Mouse (Mus musculus): ENCODE data around the gene Ubp1. TPM values are rescaled to one million over a fixed set of nuclear protein-coding genes. Genes with fewer than 3 reads are reported as not detected.
A peak's percentile ranks its signal among the peaks of the same experiment; 100 is the strongest.
"Not testable (repeated sequence)": the region's sequence is repeated elsewhere in the genome, so short reads cannot be mapped to it uniquely, and the experiment has no call there.

The Ubp1 gene
- 22.7 and 25.2 TPM in 2 replicates for polyA plus RNA-seq (2015; fragmentation: Nextera tagmentation; extraction: Ambion mirVana)

- Histone ChIP-seq H3K36me3 (ENCODE audit: control insufficient read depth, insufficient read depth, low read length) (no peaks in the 10 kb centered on the region), H3K4me3 (replicated peaks; ENCODE audit: low read length) (peak within 1 kb of the TSS; percentile 97), H3K27ac (ENCODE audit: low read length) (peak within 1 kb of the TSS; percentile 92), H3K9ac (ENCODE audit: low read length) (peak within 1 kb of the TSS; percentile 98), H3K27me3 (ENCODE audit: control insufficient read depth, insufficient read depth, low read length) (no peaks in the 10 kb centered on the region), H3K9me3 (replicated peaks; ENCODE audit: control insufficient read depth, low read length) (no peaks in the 10 kb centered on the region), H3K4me1 (ENCODE audit: control insufficient read depth, insufficient read depth, low read length) (peaks cover 22% of the 10 kb centered on the region), H3K4me2 (ENCODE audit: low read depth, low read length) (peak within 1 kb of the TSS; percentile 78)
- under 1% methylated on average over 57 of the region's 86 CpGs for WGBS
- ATAC-seq (ENCODE audit: insufficient read depth, low FRiP score): peak; percentile 98
Observed at GRCm38 (mm10) chr9:113930534-113931374, at the start of gene Ubp1. Gene Ubp1, plus strand, starts transcription at chr9:113930934.

- Histone ChIP-seq H3K27ac (ENCODE audit: low read length) (no peak overlapping the region), H3K4me2 (ENCODE audit: low read depth, low read length) (no peak overlapping the region), H3K27me3 (ENCODE audit: control insufficient read depth, insufficient read depth, low read length) (no peaks in the 10 kb centered on the region), H3K36me3 (ENCODE audit: control insufficient read depth, insufficient read depth, low read length) (no peaks in the 10 kb centered on the region), H3K9ac (ENCODE audit: low read length) (no peak overlapping the region), H3K4me1 (ENCODE audit: control insufficient read depth, insufficient read depth, low read length) (no peaks in the 10 kb centered on the region), H3K9me3 (replicated peaks; ENCODE audit: control insufficient read depth, low read length) (no peaks in the 10 kb centered on the region), H3K4me3 (replicated peaks; ENCODE audit: low read length) (no peak overlapping the region)
- WGBS: 92% methylated on average over 3 of the region's 3 CpGs
- ATAC-seq (ENCODE audit: insufficient read depth, low FRiP score): no peak
Observed at GRCm38 (mm10) chr9:113894903-113895302, 35.8 kb upstream of the Ubp1 start.

GRCm38 (mm10) chr9:113903136-113903535 is 27.6 kb upstream of the Ubp1 start:
- ATAC-seq (ENCODE audit: insufficient read depth, low FRiP score): peak; percentile 76; the same call in 1 of the 2 replicates
- Histone ChIP-seq H3K4me2 (ENCODE audit: low read depth, low read length) (no peak overlapping the region), H3K9ac (ENCODE audit: low read length) (no peak overlapping the region), H3K9me3 (replicated peaks; ENCODE audit: control insufficient read depth, low read length) (no peaks in the 10 kb centered on the region), H3K4me3 (replicated peaks; ENCODE audit: low read length) (no peak overlapping the region), H3K27ac (ENCODE audit: low read length) (peak overlapping the region; percentile 44; the same call in 1 of the 2 replicates), H3K27me3 (ENCODE audit: control insufficient read depth, insufficient read depth, low read length) (no peaks in the 10 kb centered on the region), H3K4me1 (ENCODE audit: control insufficient read depth, insufficient read depth, low read length) (no peaks in the 10 kb centered on the region), H3K36me3 (ENCODE audit: control insufficient read depth, insufficient read depth, low read length) (peaks cover 2% of the 10 kb centered on the region; the same call in 1 of the 2 replicates)
- WGBS: 46% methylated on average over 4 of the region's 4 CpGs

GRCm38 (mm10) chr9:113904315-113904714 is 26.4 kb upstream of the Ubp1 start:
- not testable (repeated sequence) for ATAC-seq (ENCODE audit: insufficient read depth, low FRiP score); H3K9ac ChIP-seq (ENCODE audit: low read length); H3K27ac ChIP-seq (ENCODE audit: low read length); H3K36me3 ChIP-seq (ENCODE audit: control insufficient read depth, insufficient read depth, low read length); H3K4me3 ChIP-seq (replicated peaks; ENCODE audit: low read length); H3K9me3 ChIP-seq (replicated peaks; ENCODE audit: control insufficient read depth, low read length); H3K27me3 ChIP-seq (ENCODE audit: control insufficient read depth, insufficient read depth, low read length); H3K4me1 ChIP-seq (ENCODE audit: control insufficient read depth, insufficient read depth, low read length); H3K4me2 ChIP-seq (ENCODE audit: low read depth, low read length)
- WGBS: 92% methylated on average over 6 of the region's 6 CpGs

GRCm38 (mm10) chr9:113915789-113916188 is 14.9 kb upstream of the Ubp1 start:
- Histone ChIP-seq H3K4me3 (replicated peaks; ENCODE audit: low read length) (no peak overlapping the region), H3K9me3 (replicated peaks; ENCODE audit: control insufficient read depth, low read length) (no peaks in the 10 kb centered on the region), H3K4me1 (ENCODE audit: control insufficient read depth, insufficient read depth, low read length) (no peaks in the 10 kb centered on the region), H3K27ac (ENCODE audit: low read length) (no peak overlapping the region), H3K27me3 (ENCODE audit: control insufficient read depth, insufficient read depth, low read length) (no peaks in the 10 kb centered on the region), H3K9ac (ENCODE audit: low read length) (no peak overlapping the region), H3K36me3 (ENCODE audit: control insufficient read depth, insufficient read depth, low read length) (peaks cover 23% of the 10 kb centered on the region), H3K4me2 (ENCODE audit: low read depth, low read length) (no peak overlapping the region)
- WGBS: 91% methylated on average over 5 of the region's 5 CpGs
- no peak for ATAC-seq (ENCODE audit: insufficient read depth, low FRiP score)

GRCm38 (mm10) chr9:113922677-113923076 is 8.1 kb upstream of the Ubp1 start:
- Histone ChIP-seq H3K27me3 (ENCODE audit: control insufficient read depth, insufficient read depth, low read length) (no peaks in the 10 kb centered on the region), H3K9ac (ENCODE audit: low read length) (no peak overlapping the region), H3K4me3 (replicated peaks; ENCODE audit: low read length) (no peak overlapping the region), H3K4me2 (ENCODE audit: low read depth, low read length) (no peak overlapping the region), H3K9me3 (replicated peaks; ENCODE audit: control insufficient read depth, low read length) (no peaks in the 10 kb centered on the region), H3K4me1 (ENCODE audit: control insufficient read depth, insufficient read depth, low read length) (no peaks in the 10 kb centered on the region), H3K36me3 (ENCODE audit: control insufficient read depth, insufficient read depth, low read length) (no peaks in the 10 kb centered on the region), H3K27ac (ENCODE audit: low read length) (no peak overlapping the region)
- ATAC-seq (ENCODE audit: insufficient read depth, low FRiP score): no peak
- 81% methylated on average over 5 of the region's 5 CpGs for WGBS

GRCm38 (mm10) chr9:113924883-113925282 is 5.9 kb upstream of the Ubp1 start:
- 81% methylated on average over 5 of the region's 5 CpGs for WGBS
- Histone ChIP-seq H3K36me3 (ENCODE audit: control insufficient read depth, insufficient read depth, low read length) (no peaks in the 10 kb centered on the region), H3K27me3 (ENCODE audit: control insufficient read depth, insufficient read depth, low read length) (no peaks in the 10 kb centered on the region), H3K4me2 (ENCODE audit: low read depth, low read length) (no peak overlapping the region), H3K9ac (ENCODE audit: low read length) (no peak overlapping the region), H3K9me3 (replicated peaks; ENCODE audit: control insufficient read depth, low read length) (no peaks in the 10 kb centered on the region), H3K27ac (ENCODE audit: low read length) (no peak overlapping the region), H3K4me3 (replicated peaks; ENCODE audit: low read length) (no peak overlapping the region), H3K4me1 (ENCODE audit: control insufficient read depth, insufficient read depth, low read length) (no peaks in the 10 kb centered on the region)
- ATAC-seq (ENCODE audit: insufficient read depth, low FRiP score): no peak

GRCm38 (mm10) chr9:113928591-113928990 is 2.1 kb upstream of the Ubp1 start:
- WGBS: 76% methylated on average over 4 of the region's 4 CpGs
- Histone ChIP-seq H3K27me3 (ENCODE audit: control insufficient read depth, insufficient read depth, low read length) (no peaks in the 10 kb centered on the region), H3K4me3 (replicated peaks; ENCODE audit: low read length) (no peak overlapping the region), H3K4me1 (ENCODE audit: control insufficient read depth, insufficient read depth, low read length) (peaks cover 12% of the 10 kb centered on the region), H3K27ac (ENCODE audit: low read length) (no peak overlapping the region), H3K9ac (ENCODE audit: low read length) (no peak overlapping the region), H3K36me3 (ENCODE audit: control insufficient read depth, insufficient read depth, low read length) (no peaks in the 10 kb centered on the region), H3K4me2 (ENCODE audit: low read depth, low read length) (no peak overlapping the region), H3K9me3 (replicated peaks; ENCODE audit: control insufficient read depth, low read length) (no peaks in the 10 kb centered on the region)
- ATAC-seq (ENCODE audit: insufficient read depth, low FRiP score): no peak

- Histone ChIP-seq H3K4me1 (ENCODE audit: control insufficient read depth, insufficient read depth, low read length) (peaks cover 15% of the 10 kb centered on the region), H3K9ac (ENCODE audit: low read length) (no peak overlapping the region), H3K27me3 (ENCODE audit: control insufficient read depth, insufficient read depth, low read length) (no peaks in the 10 kb centered on the region), H3K27ac (ENCODE audit: low read length) (no peak overlapping the region), H3K9me3 (replicated peaks; ENCODE audit: control insufficient read depth, low read length) (no peaks in the 10 kb centered on the region), H3K4me2 (ENCODE audit: low read depth, low read length) (no peak overlapping the region), H3K4me3 (replicated peaks; ENCODE audit: low read length) (no peak overlapping the region), H3K36me3 (ENCODE audit: control insufficient read depth, insufficient read depth, low read length) (no peaks in the 10 kb centered on the region)
- ATAC-seq (ENCODE audit: insufficient read depth, low FRiP score): no peak
- WGBS: 74% methylated on average over 1 of the region's 1 CpGs
Observed at GRCm38 (mm10) chr9:113929676-113930075, 1.1 kb upstream of the Ubp1 start.

All from stomach, embryonic 16.5 days (tissue).